ENCODE assay signal across 7 mouse cellular contexts in genomic region chr8:11551497-11551896, GRCm38 (mm10). TPM values are rescaled to one million over a fixed set of nuclear protein-coding genes. Genes with fewer than 3 reads are reported as not detected.
DNase-seq lines count a peak whose midpoint lies in the region; ATAC-seq and TF ChIP-seq lines count a peak whose summit lies in the region.
"Not testable (repeated sequence)": the region's sequence is repeated elsewhere in the genome, so short reads cannot be mapped to it uniquely, and the experiment has no call there.

No protein-coding gene starts in this region.

- H3K4me1 ChIP-seq in forebrain, postnatal 0 days (ENCODE audit: insufficient read depth); hindbrain, postnatal 0 days (ENCODE audit: insufficient read depth, low read length); lung, embryonic 14.5 days (ENCODE audit: insufficient read depth): not testable (repeated sequence)

- not testable (repeated sequence) for H3K9me3 ChIP-seq in forebrain, postnatal 0 days (ENCODE audit: low read length); hindbrain, postnatal 0 days (ENCODE audit: low read length); lung, embryonic 14.5 days (ENCODE audit: low read depth, low read length)

- 69% methylated on average over 3 of the region's 4 CpGs for WGBS in forebrain, postnatal 0 days
- WGBS in hindbrain, postnatal 0 days = 78% methylated on average over 3 of the region's 4 CpGs
- 76% methylated on average over 3 of the region's 4 CpGs for WGBS in lung, embryonic 14.5 days

- not testable (repeated sequence) for ATAC-seq in forebrain, postnatal 0 days; hindbrain, postnatal 0 days; lung, embryonic 14.5 days (ENCODE audit: insufficient read depth)

- H3K4me3 ChIP-seq in forebrain, postnatal 0 days (ENCODE audit: low read depth, low read length); hindbrain, postnatal 0 days (ENCODE audit: low read length); layer of hippocampus, adult 2 months; lung, embryonic 14.5 days (ENCODE audit: low read depth, low read length): not testable (repeated sequence)

- DNase-seq in A20 (ENCODE audit: low read depth, low spot score) (peak; percentile 81), ES-CJ7 (ENCODE audit: low read depth, low spot score) (peak; percentile 66)
- DNase-seq in forebrain, postnatal 0 days; hindbrain, postnatal 0 days (ENCODE audit: low spot score); layer of hippocampus, adult 2 months (ENCODE audit: low spot score in 2 of 2); lung, embryonic 14.5 days: not testable (repeated sequence)
- peak; percentile 44 for DNase-seq in splenic B cell, adult 2 months (ENCODE audit: low read depth, low spot score)

- not testable (repeated sequence) for H3K4me2 ChIP-seq in forebrain, postnatal 0 days (ENCODE audit: low read depth); hindbrain, postnatal 0 days (ENCODE audit: low read depth, low read length); lung, embryonic 14.5 days

- H3K27ac ChIP-seq in forebrain, postnatal 0 days (ENCODE audit: low read depth, low read length); hindbrain, postnatal 0 days; layer of hippocampus, adult 2 months; lung, embryonic 14.5 days (ENCODE audit: low read depth): not testable (repeated sequence)

- not testable (repeated sequence) for H3K9ac ChIP-seq in forebrain, postnatal 0 days; hindbrain, postnatal 0 days (replicated peaks; ENCODE audit: low read length); lung, embryonic 14.5 days

- not testable (repeated sequence) for H3K27me3 ChIP-seq in forebrain, postnatal 0 days (ENCODE audit: insufficient read depth, low read length); hindbrain, postnatal 0 days (ENCODE audit: insufficient read depth, low read length); lung, embryonic 14.5 days (ENCODE audit: insufficient read depth, low read length); splenic B cell, adult 2 months (ENCODE audit: control insufficient read depth, insufficient read depth, low read length, poor library complexity, severe bottlenecking)

- TF ChIP-seq CTCF in forebrain, postnatal 0 days (IDR thresholded peaks at IDR 0.05; ENCODE audit: low read depth) = peak; percentile 35
- peak; percentile 34; the same call in 1 of the 2 replicates for TF ChIP-seq CTCF in hindbrain, postnatal 0 days (IDR thresholded peaks at IDR 0.05; ENCODE audit: low read depth)
- TF ChIP-seq CTCF in layer of hippocampus, adult 2 months (conservative IDR thresholded peaks at IDR 0.05) = peak; percentile 27; the same call in 1 of the 2 replicates
- 0 out of 2 replicates have a peak, but pooled peaks have one; percentile 19 for TF ChIP-seq CTCF in lung, embryonic 14.5 days (IDR thresholded peaks at IDR 0.05; ENCODE audit: low read depth)

- H3K36me3 ChIP-seq in forebrain, postnatal 0 days (ENCODE audit: insufficient read depth); hindbrain, postnatal 0 days (ENCODE audit: insufficient read depth, low read length); splenic B cell, adult 2 months (ENCODE audit: control insufficient read depth, insufficient read depth, low read length, poor library complexity, severe bottlenecking): not testable (repeated sequence)
- peaks cover 11% of the 10 kb centered on the region for H3K36me3 ChIP-seq in lung, embryonic 14.5 days (ENCODE audit: insufficient read depth)

RNA-seq across cellular contexts. Expression of gene Cars2, which starts 0.9 kb away (rescaled TPM):
- total RNA-seq in forebrain, postnatal 0 days (2014; rRNA removed) = 39.3 and 49.9 TPM in 2 replicates
- polyA plus RNA-seq in forebrain, postnatal 0 days (2015; fragmentation: Nextera tagmentation; extraction: Ambion mirVana) = 23.3 and 25.9 TPM in 2 replicates
- total RNA-seq in hindbrain, postnatal 0 days (2014; rRNA removed) = 42.6 and 58.0 TPM in 2 replicates
- polyA plus RNA-seq in hindbrain, postnatal 0 days (2015; fragmentation: Nextera tagmentation; extraction: Ambion mirVana) = 19.3 and 20.7 TPM in 2 replicates
- total RNA-seq in layer of hippocampus, adult 2 months (2021) = 10 to 100 TPM; 22.7 to 26.5 TPM
- polyA plus RNA-seq in lung, embryonic 14.5 days (2014; fragmentation: Nextera tagmentation; extraction: Ambion mirVana) = 22.9 and 25.3 TPM in 2 replicates

RNA-seq across cellular contexts. Expression of gene Ing1, which starts 3.9 kb away (rescaled TPM):
- total RNA-seq in forebrain, postnatal 0 days (2014; rRNA removed) = 30.8 and 34.7 TPM in 2 replicates
- 43.5 and 49.9 TPM in 2 replicates for polyA plus RNA-seq in forebrain, postnatal 0 days (2015; fragmentation: Nextera tagmentation; extraction: Ambion mirVana)
- total RNA-seq in hindbrain, postnatal 0 days (2014; rRNA removed) = 12.5 and 19.0 TPM in 2 replicates
- polyA plus RNA-seq in hindbrain, postnatal 0 days (2015; fragmentation: Nextera tagmentation; extraction: Ambion mirVana) = 36.7 and 38.3 TPM in 2 replicates
- total RNA-seq in layer of hippocampus, adult 2 months (2021) = 10 to 100 TPM; 37.1 TPM
- polyA plus RNA-seq in lung, embryonic 14.5 days (2014; fragmentation: Nextera tagmentation; extraction: Ambion mirVana) = 39.5 and 47.7 TPM in 2 replicates

RNA-seq across cellular contexts. Expression of gene Naxd, which starts 54.2 kb away (rescaled TPM):
- total RNA-seq in forebrain, postnatal 0 days (2014; rRNA removed) = 89.1 and 111 TPM in 2 replicates
- polyA plus RNA-seq in forebrain, postnatal 0 days (2015; fragmentation: Nextera tagmentation; extraction: Ambion mirVana) = 130 and 134 TPM in 2 replicates
- 86.9 and 115 TPM in 2 replicates for total RNA-seq in hindbrain, postnatal 0 days (2014; rRNA removed)
- 125 and 129 TPM in 2 replicates for polyA plus RNA-seq in hindbrain, postnatal 0 days (2015; fragmentation: Nextera tagmentation; extraction: Ambion mirVana)
- total RNA-seq in layer of hippocampus, adult 2 months (2021) = 10 to 100 TPM; 62.7 to 69.0 TPM
- 119 and 131 TPM in 2 replicates for polyA plus RNA-seq in lung, embryonic 14.5 days (2014; fragmentation: Nextera tagmentation; extraction: Ambion mirVana)
